14 mouse cellular contexts compared by ENCODE assay signal in the genomic region with DNA sequence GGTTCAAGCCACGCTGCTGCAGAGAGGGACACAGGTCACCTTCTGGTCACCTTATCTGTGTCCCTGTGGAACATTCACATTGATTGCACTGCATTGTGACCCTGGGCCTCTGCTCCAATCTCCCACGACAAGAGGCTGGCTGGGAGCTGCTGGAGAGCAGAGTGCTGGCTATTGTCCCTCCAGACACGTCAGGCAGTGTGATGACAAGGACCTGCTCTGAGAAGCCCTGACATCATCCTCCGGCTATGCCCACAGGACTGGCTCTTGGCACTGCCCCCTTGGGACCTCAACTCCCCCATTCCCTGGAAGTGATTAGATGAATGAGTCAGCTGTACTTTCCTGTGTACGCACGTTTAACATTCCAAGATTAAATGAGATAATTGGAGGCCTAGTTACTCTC. TPM values are rescaled to one million over a fixed set of nuclear protein-coding genes. Genes with fewer than 3 reads are reported as not detected.
DNase-seq lines count a peak whose midpoint lies in the region; ATAC-seq and TF ChIP-seq lines count a peak whose summit lies in the region.
"Had no signal": no experiment of that assay in that cellular context is flagged by ENCODE, and none has a peak within 500 bp of the region (broad histone marks: within the 10 kb centered on the region; RNA-seq: fewer than 3 reads in every experiment).

No protein-coding gene starts in this region.

- 49% methylated on average over 6 of the region's 6 CpGs for WGBS in intestine, embryonic 16.5 days
- 53% methylated on average over 6 of the region's 6 CpGs for WGBS in intestine, embryonic 15.5 days
- 4% methylated on average over 6 of the region's 6 CpGs for WGBS in heart, embryonic 13.5 days
- 44% methylated on average over 6 of the region's 6 CpGs for WGBS in stomach, embryonic 15.5 days
- WGBS in midbrain, postnatal 0 days, result 69% methylated on average over 6 of the region's 6 CpGs
- 58% methylated on average over 6 of the region's 6 CpGs for WGBS in kidney, embryonic 14.5 days

- ATAC-seq in intestine, embryonic 16.5 days, result peak; percentile 21; the same call in 1 of the 2 replicates
- no peak for ATAC-seq in intestine, embryonic 15.5 days
- peak; percentile 65 for ATAC-seq in Patski
- ATAC-seq in heart, embryonic 13.5 days (ENCODE audit: extremely low read depth, insufficient number of reproducible peaks, low FRiP score, low TSS enrichment), result peak; percentile 86
- ATAC-seq in stomach, embryonic 15.5 days (ENCODE audit: insufficient read depth, low FRiP score, low read depth), result peak; percentile 47; the same call in 1 of the 2 replicates
- ATAC-seq in midbrain, postnatal 0 days (ENCODE audit: low FRiP score), result no peak
- ATAC-seq in kidney, embryonic 14.5 days (ENCODE audit: low FRiP score, low TSS enrichment), result no peak

- H3K9ac ChIP-seq in intestine, embryonic 16.5 days (ENCODE audit: low read depth, low read length), result no peak overlapping the region
- no peak overlapping the region for H3K9ac ChIP-seq in intestine, embryonic 15.5 days
- no peak overlapping the region for H3K9ac ChIP-seq in heart, embryonic 13.5 days
- H3K9ac ChIP-seq in stomach, embryonic 15.5 days, result no peak overlapping the region
- H3K9ac ChIP-seq in midbrain, postnatal 0 days (replicated peaks; ENCODE audit: low read length, poor library complexity, severe bottlenecking), result no peak overlapping the region
- H3K9ac ChIP-seq in kidney, embryonic 14.5 days (ENCODE audit: low read depth, low read length), result no peak overlapping the region
- H3K9ac ChIP-seq: limb, embryonic 12.5 days; lung, embryonic 15.5 days had no signal

- CTCF ChIA-PET in Patski (lab: Charles Lee), result no interaction called here

- in situ Hi-C loops in Patski (cut with MboI; ENCODE audit: low pct_unique_long_range_greater_than_20kb), result no loop called here

- H3K9me3 ChIP-seq in intestine, embryonic 16.5 days (ENCODE audit: control insufficient read depth, low read length), result no peaks in the 10 kb centered on the region
- H3K9me3 ChIP-seq in intestine, embryonic 15.5 days, result no peaks in the 10 kb centered on the region
- H3K9me3 ChIP-seq in heart, embryonic 13.5 days, result no peaks in the 10 kb centered on the region
- no peaks in the 10 kb centered on the region for H3K9me3 ChIP-seq in stomach, embryonic 15.5 days
- H3K9me3 ChIP-seq in midbrain, postnatal 0 days (ENCODE audit: low read length), result no peaks in the 10 kb centered on the region
- H3K9me3 ChIP-seq in kidney, embryonic 14.5 days (ENCODE audit: control insufficient read depth, low read length), result no peaks in the 10 kb centered on the region
- H3K9me3 ChIP-seq: limb, embryonic 12.5 days; lung, embryonic 15.5 days had no signal

- no peak overlapping the region for H3K4me2 ChIP-seq in intestine, embryonic 16.5 days (ENCODE audit: low read depth, low read length)
- no peak overlapping the region for H3K4me2 ChIP-seq in intestine, embryonic 15.5 days (replicated peaks)
- no peak overlapping the region for H3K4me2 ChIP-seq in heart, embryonic 13.5 days
- H3K4me2 ChIP-seq in stomach, embryonic 15.5 days, result no peak overlapping the region
- no peak overlapping the region for H3K4me2 ChIP-seq in midbrain, postnatal 0 days (ENCODE audit: low read depth, low read length, poor library complexity, severe bottlenecking)
- no peak overlapping the region for H3K4me2 ChIP-seq in kidney, embryonic 14.5 days (replicated peaks; ENCODE audit: low read depth, low read length)
- H3K4me2 ChIP-seq: limb, embryonic 12.5 days; lung, embryonic 15.5 days had no signal

- POLR2A ChIA-PET in Patski (lab: Charles Lee), result no interaction called here

- no peak overlapping the region for H3K4me3 ChIP-seq in intestine, embryonic 16.5 days (ENCODE audit: low read length)
- no peak overlapping the region for H3K4me3 ChIP-seq in intestine, embryonic 15.5 days (replicated peaks)
- H3K4me3 ChIP-seq in heart, embryonic 13.5 days, result no peak overlapping the region
- no peak overlapping the region for H3K4me3 ChIP-seq in stomach, embryonic 15.5 days (replicated peaks)
- no peak overlapping the region for H3K4me3 ChIP-seq in midbrain, postnatal 0 days (ENCODE audit: low read depth, low read length)
- H3K4me3 ChIP-seq in kidney, embryonic 14.5 days (ENCODE audit: low read length), result no peak overlapping the region
- H3K4me3 ChIP-seq: layer of hippocampus, adult 2 months; limb, embryonic 12.5 days; lung, embryonic 15.5 days had no signal

- peaks cover 3% of the 10 kb centered on the region; the same call in 1 of the 2 replicates for H3K4me1 ChIP-seq in intestine, embryonic 16.5 days (ENCODE audit: control insufficient read depth, insufficient read depth, low read length)
- no peaks in the 10 kb centered on the region for H3K4me1 ChIP-seq in intestine, embryonic 15.5 days (replicated peaks)
- peaks cover 97% of the 10 kb centered on the region for H3K4me1 ChIP-seq in heart, embryonic 13.5 days
- no peaks in the 10 kb centered on the region for H3K4me1 ChIP-seq in stomach, embryonic 15.5 days
- no peaks in the 10 kb centered on the region for H3K4me1 ChIP-seq in midbrain, postnatal 0 days (ENCODE audit: insufficient read depth, low read length)
- no peaks in the 10 kb centered on the region for H3K4me1 ChIP-seq in kidney, embryonic 14.5 days (ENCODE audit: control insufficient read depth, insufficient read depth, low read length)
- H3K4me1 ChIP-seq: limb, embryonic 12.5 days had no signal

- H3K36me3 ChIP-seq in intestine, embryonic 16.5 days (ENCODE audit: control insufficient read depth, insufficient read depth, low read length), result no peaks in the 10 kb centered on the region
- no peaks in the 10 kb centered on the region for H3K36me3 ChIP-seq in intestine, embryonic 15.5 days
- peaks cover 36% of the 10 kb centered on the region for H3K36me3 ChIP-seq in heart, embryonic 13.5 days
- H3K36me3 ChIP-seq in stomach, embryonic 15.5 days, result no peaks in the 10 kb centered on the region
- H3K36me3 ChIP-seq in midbrain, postnatal 0 days (ENCODE audit: insufficient read depth, low read length), result no peaks in the 10 kb centered on the region
- H3K36me3 ChIP-seq in kidney, embryonic 14.5 days (ENCODE audit: control insufficient read depth, insufficient read depth, low read length), result no peaks in the 10 kb centered on the region
- H3K36me3 ChIP-seq: limb, embryonic 12.5 days; lung, embryonic 15.5 days had no signal

- no peak overlapping the region for H3K27ac ChIP-seq in intestine, embryonic 16.5 days (ENCODE audit: low read length)
- no peak overlapping the region for H3K27ac ChIP-seq in intestine, embryonic 15.5 days
- peak overlapping the region; percentile 92 for H3K27ac ChIP-seq in heart, embryonic 13.5 days (replicated peaks)
- H3K27ac ChIP-seq in stomach, embryonic 15.5 days, result no peak overlapping the region
- no peak overlapping the region for H3K27ac ChIP-seq in midbrain, postnatal 0 days (ENCODE audit: low read depth, low read length)
- no peak overlapping the region for H3K27ac ChIP-seq in kidney, embryonic 14.5 days (ENCODE audit: low read depth, low read length)
- H3K27ac ChIP-seq: layer of hippocampus, adult 2 months; limb, embryonic 12.5 days; lung, embryonic 15.5 days had no signal

- H3K27me3 ChIP-seq in intestine, embryonic 16.5 days (replicated peaks; ENCODE audit: control insufficient read depth, insufficient read depth, low read length), result no peaks in the 10 kb centered on the region
- no peaks in the 10 kb centered on the region for H3K27me3 ChIP-seq in intestine, embryonic 15.5 days (replicated peaks)
- peaks cover 9% of the 10 kb centered on the region for H3K27me3 ChIP-seq in Patski
- H3K27me3 ChIP-seq in heart, embryonic 13.5 days (replicated peaks), result no peaks in the 10 kb centered on the region
- H3K27me3 ChIP-seq in stomach, embryonic 15.5 days (replicated peaks), result no peaks in the 10 kb centered on the region
- no peaks in the 10 kb centered on the region for H3K27me3 ChIP-seq in midbrain, postnatal 0 days (ENCODE audit: insufficient read depth, low read length)
- no peaks in the 10 kb centered on the region for H3K27me3 ChIP-seq in kidney, embryonic 14.5 days (ENCODE audit: control insufficient read depth, insufficient read depth, low read length)
- H3K27me3 ChIP-seq: limb, embryonic 12.5 days; lung, embryonic 15.5 days had no signal

- TF ChIP-seq CTCF in Patski (IDR thresholded peaks at IDR 0.05), result no peak
- no peak for TF ChIP-seq CTCF in midbrain, postnatal 0 days (IDR thresholded peaks at IDR 0.05)

- no peak for DNase-seq in Patski (ENCODE audit: low read depth, low spot score)
- DNase-seq in midbrain, postnatal 0 days (ENCODE audit: low spot score), result no peak
- DNase-seq in gastrocnemius, postnatal 10 days, result no peak
- DNase-seq: right cerebral cortex, postnatal 25 days had no signal

RNA-seq across cellular contexts. Expression of a gene that starts 46.7 kb away (rescaled TPM):
- 4.2 and 5.9 TPM in 2 replicates for polyA plus RNA-seq in intestine, embryonic 16.5 days (2015; fragmentation: Nextera tagmentation; extraction: Ambion mirVana)
- polyA plus RNA-seq in intestine, embryonic 15.5 days (2015; fragmentation: Nextera tagmentation; extraction: Ambion mirVana), result 4.9 and 5.1 TPM in 2 replicates
- polyA plus RNA-seq in Patski (2021), result 13.1 TPM
- polyA plus RNA-seq in heart, embryonic 13.5 days (2015; fragmentation: Nextera tagmentation; extraction: Ambion mirVana), result 10.2 and 11.8 TPM in 2 replicates
- 6.2 and 6.9 TPM in 2 replicates for polyA plus RNA-seq in stomach, embryonic 15.5 days (2015; fragmentation: Nextera tagmentation; extraction: Ambion mirVana)
- total RNA-seq in midbrain, postnatal 0 days (2014; rRNA removed), result 36.2 and 39.4 TPM in 2 replicates
- 20.8 and 21.2 TPM in 2 replicates for polyA plus RNA-seq in midbrain, postnatal 0 days (2015; fragmentation: Nextera tagmentation; extraction: Ambion mirVana)
- 1 to 10 TPM; 6.0 to 7.7 TPM for total RNA-seq in gastrocnemius, postnatal 10 days (2021)
- polyA plus RNA-seq in kidney, embryonic 14.5 days (2014; fragmentation: Nextera tagmentation; extraction: Ambion mirVana), result 7.2 TPM in 2 replicates
- total RNA-seq: neutrophil, adult 5-6 weeks had no signal

RNA-seq across cellular contexts. Expression of a gene that starts 49.8 kb away (rescaled TPM):
- not detected in 2 replicates for polyA plus RNA-seq in intestine, embryonic 16.5 days (2015; fragmentation: Nextera tagmentation; extraction: Ambion mirVana)
- not detected in 2 replicates for polyA plus RNA-seq in intestine, embryonic 15.5 days (2015; fragmentation: Nextera tagmentation; extraction: Ambion mirVana)
- not detected for polyA plus RNA-seq in Patski (2021)
- polyA plus RNA-seq in heart, embryonic 13.5 days (2015; fragmentation: Nextera tagmentation; extraction: Ambion mirVana), result 0.13 and 0.18 TPM in 2 replicates
- polyA plus RNA-seq in stomach, embryonic 15.5 days (2015; fragmentation: Nextera tagmentation; extraction: Ambion mirVana), result 0.19 TPM in 1 of 2 replicates, not detected in the other
- 4.3 TPM in 1 of 2 replicates, not detected in the other for total RNA-seq in midbrain, postnatal 0 days (2014; rRNA removed)
- polyA plus RNA-seq in midbrain, postnatal 0 days (2015; fragmentation: Nextera tagmentation; extraction: Ambion mirVana), result 0.52 and 0.56 TPM in 2 replicates
- total RNA-seq in gastrocnemius, postnatal 10 days (2021), result under 1 TPM; 0.28 to 0.47 TPM
- polyA plus RNA-seq in kidney, embryonic 14.5 days (2014; fragmentation: Nextera tagmentation; extraction: Ambion mirVana), result not detected in 2 replicates
- total RNA-seq: neutrophil, adult 5-6 weeks had no signal
- polyA plus RNA-seq: limb, embryonic 12.5 days; stomach, embryonic 14.5 days had no signal

Comparison
In these comparisons a context has a peak if more than half of its experiments do, and no peak if none do; other contexts are left out.
1. ATAC-seq: peak in intestine, embryonic 16.5 days (single experiment), Patski (single experiment), heart, embryonic 13.5 days (single experiment) and stomach, embryonic 15.5 days (single experiment); none in intestine, embryonic 15.5 days (single experiment), midbrain, postnatal 0 days (single experiment) and kidney, embryonic 14.5 days (single experiment).